Mouse (Mus musculus) kidney, postnatal 0 days (tissue): ENCODE data around the gene Cant1. TPM values are rescaled to one million over a fixed set of nuclear protein-coding genes. Genes with fewer than 3 reads are reported as not detected.

ENCODE experiments used
- ATAC-seq: fragments of 200-750 bp; cut with Nextera tagmentation; replicated peaks from 2 replicates; pipeline ENCODE4 v1.8.0; 2017; ENCODE audit warnings: low read depth, moderate number of reproducible peaks, moderate TSS enrichment, moderate library complexity; ENCODE audit not compliant: low FRiP score
- DNase-seq: peaks from one replicate; pipeline ENCODE4 v3.0.0-alpha.2; 2016; ENCODE audit warnings: low spot score
- H3K27ac ChIP-seq: fragments of 300-500 bp; sonication (generic); 2 replicates; pipeline ENCODE4 v1.5.1; 2014; ENCODE audit warnings: mild to moderate bottlenecking
- H3K27me3 ChIP-seq: fragments of 300-500 bp; sonication (generic); 2 replicates; pipeline ENCODE4 v1.6.1; 2014; ENCODE audit warnings: low read length, mixed read lengths; ENCODE audit not compliant: insufficient read depth
- H3K36me3 ChIP-seq: fragments of 300-500 bp; sonication (generic); 2 replicates; pipeline ENCODE4 v1.6.1; 2014; ENCODE audit warnings: low read length, mixed read lengths; ENCODE audit not compliant: insufficient read depth
- H3K4me1 ChIP-seq: fragments of 300-500 bp; sonication (generic); replicated peaks from 2 replicates; pipeline ENCODE4 v1.6.1; 2014; ENCODE audit warnings: antibody characterized with exemption, low read length, mixed read lengths; ENCODE audit not compliant: insufficient read depth
- H3K4me2 ChIP-seq: fragments of 300-500 bp; sonication (generic); 2 replicates; pipeline ENCODE4 v1.6.1; 2014; ENCODE audit warnings: mild to moderate bottlenecking, low read length, moderate library complexity, mixed read lengths
- H3K4me3 ChIP-seq: fragments of 300-500 bp; sonication (generic); replicated peaks from 2 replicates; pipeline ENCODE4 v1.5.1; 2014; ENCODE audit warnings: low read depth, low read length
- H3K9ac ChIP-seq: fragments of 300-500 bp; sonication (generic); 2 replicates; pipeline ENCODE4 v1.6.1; 2014; ENCODE audit warnings: low read depth, low read length
- H3K9me3 ChIP-seq: fragments of 300-500 bp; sonication (generic); replicated peaks from 2 replicates; pipeline ENCODE4 v1.6.1; 2016; ENCODE audit warnings: low read length, inconsistent platforms, mixed read lengths
- CTCF ChIP-seq: IDR thresholded peaks from 2 replicates; pipeline ENCODE4 v1.5.1; 2016; ENCODE audit warnings: antibody characterized with exemption, low read depth, mild to moderate bottlenecking, moderate library complexity
- WGBS: fragments of 180-500 bp; shearing (Covaris S2); extraction: QIAGEN DNeasy Blood & Tissue Kit; methylation state at CpG from one replicate; pipeline ENCODE4 v1.1.7; 2014; 5-methylcytosine and 5-hydroxymethylcytosine counted together
- polyA plus RNA-seq: library from polyadenylated mRNA; unstranded; fragments of >200 nt; fragmentation: Nextera tagmentation; extraction: Ambion mirVana; gene quantifications from 2 replicates; pipeline ENCODE4 v1.2.1, GENCODE M21; 2015

Gene Cant1
- polyA plus RNA-seq, 1 experiment from 2014 or later: 25.7 TPM

- H3K9me3 ChIP-seq: no peaks in the 10 kb centered on the region
- no peak overlapping the region for H3K27ac ChIP-seq
- ATAC-seq: no peak
- no peak overlapping the region for H3K9ac ChIP-seq
- H3K4me2 ChIP-seq: no peak overlapping the region
- no peak for TF ChIP-seq CTCF
- 61% methylated on average over 7 of the region's 7 CpGs for WGBS
- no peaks in the 10 kb centered on the region for H3K36me3 ChIP-seq
- no peaks in the 10 kb centered on the region; the same call in 1 of the 2 replicates for H3K4me1 ChIP-seq
- H3K27me3 ChIP-seq: no peaks in the 10 kb centered on the region
- no peak for DNase-seq
- H3K4me3 ChIP-seq: no peak overlapping the region
Observed at GRCm38 (mm10) chr11:118372641-118373040, 46.2 kb downstream of the Cant1 start.

- Histone ChIP-seq H3K4me2 (no peak overlapping the region), H3K27me3 (no peaks in the 10 kb centered on the region), H3K4me3 (no peak overlapping the region), H3K9me3 (no peaks in the 10 kb centered on the region), H3K9ac (no peak overlapping the region), H3K36me3 (no peaks in the 10 kb centered on the region), H3K4me1 (no peaks in the 10 kb centered on the region; the same call in 1 of the 2 replicates), H3K27ac (no peak overlapping the region)
- DNase-seq (no peak), ATAC-seq (no peak)
- no peak for TF ChIP-seq CTCF
- 79% methylated on average over 7 of the region's 7 CpGs for WGBS
Observed at GRCm38 (mm10) chr11:118371876-118372275, 47.0 kb downstream of the Cant1 start.

DNA sequence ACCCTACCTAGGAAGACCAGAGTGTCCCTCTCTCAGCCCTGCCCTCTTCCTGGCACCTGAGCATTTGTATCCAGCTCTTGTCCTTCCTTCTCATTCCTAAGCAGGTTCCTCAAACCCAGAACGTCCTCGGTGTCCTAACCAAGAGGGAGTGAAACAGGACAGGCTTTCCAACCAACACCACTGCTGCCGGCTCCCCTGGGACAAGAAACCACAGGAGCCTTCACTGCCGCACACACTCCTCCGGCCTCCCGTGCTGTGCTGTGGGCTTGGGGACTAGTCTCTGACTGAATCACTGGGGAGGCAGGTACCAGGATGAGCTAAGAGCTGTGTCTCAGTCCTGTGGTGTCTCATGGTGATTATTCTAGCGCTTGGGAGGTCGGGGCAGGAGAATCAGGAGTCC, 49.2 kb downstream of the Cant1 start:
- no peak for DNase-seq
- Histone ChIP-seq H3K9me3 (no peaks in the 10 kb centered on the region), H3K4me1 (no peaks in the 10 kb centered on the region), H3K27me3 (no peaks in the 10 kb centered on the region), H3K36me3 (no peaks in the 10 kb centered on the region), H3K27ac (no peak overlapping the region), H3K9ac (no peak overlapping the region), H3K4me2 (no peak overlapping the region), H3K4me3 (no peak overlapping the region)
- no peak for TF ChIP-seq CTCF
- ATAC-seq: no peak
- WGBS: 72% methylated on average over 8 of the region's 8 CpGs

DNA sequence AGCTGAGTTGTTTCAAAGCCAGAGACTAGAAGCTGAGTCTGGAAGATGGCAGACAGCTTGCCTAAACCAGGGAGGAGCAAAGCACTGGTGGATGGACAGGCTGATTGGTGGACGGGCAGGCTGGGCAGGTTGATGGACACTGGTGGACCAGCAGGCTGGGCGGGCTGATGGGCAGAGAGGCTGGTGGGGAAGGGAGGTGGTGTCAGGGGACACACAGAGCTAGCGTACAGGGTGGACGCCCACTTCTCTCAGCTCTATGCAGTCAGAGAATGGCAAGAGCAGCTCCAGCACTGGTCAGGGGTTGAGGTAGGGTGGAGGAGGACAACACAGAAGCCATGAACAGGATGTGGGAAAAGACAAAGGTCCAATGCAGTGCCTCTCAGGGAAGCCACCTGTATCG, 49.6 kb downstream of the Cant1 start:
- no peaks in the 10 kb centered on the region for H3K4me1 ChIP-seq
- ATAC-seq (no peak), DNase-seq (no peak)
- no peak overlapping the region for H3K27ac ChIP-seq
- no peak for TF ChIP-seq CTCF
- 91% methylated on average over 5 of the region's 5 CpGs for WGBS
- no peaks in the 10 kb centered on the region for H3K9me3 ChIP-seq
- H3K4me3 ChIP-seq: no peak overlapping the region
- H3K4me2 ChIP-seq: no peak overlapping the region
- no peak overlapping the region for H3K9ac ChIP-seq
- no peaks in the 10 kb centered on the region for H3K36me3 ChIP-seq
- H3K27me3 ChIP-seq: no peaks in the 10 kb centered on the region

DNA sequence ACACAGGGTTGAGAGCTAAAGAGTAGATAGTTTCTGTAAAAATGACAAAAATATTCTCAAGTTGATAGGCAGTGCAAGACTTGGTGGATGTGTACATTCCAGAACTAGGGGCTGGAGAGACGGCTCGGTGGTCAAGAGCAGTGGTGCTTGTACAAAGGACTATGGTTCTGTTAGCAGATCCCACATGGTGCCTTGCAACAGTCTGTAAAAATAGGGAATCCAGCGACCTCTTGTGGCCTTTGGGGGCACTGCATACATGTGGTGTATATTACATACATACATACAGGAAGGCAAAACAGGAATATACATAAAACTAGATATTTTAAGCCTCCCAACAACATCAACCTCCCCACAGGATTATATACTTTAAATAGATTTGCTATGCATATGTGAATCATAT, 50.6 kb downstream of the Cant1 start:
- H3K27ac ChIP-seq: no peak overlapping the region
- H3K27me3 ChIP-seq: no peaks in the 10 kb centered on the region
- no peak overlapping the region for H3K4me3 ChIP-seq
- no peaks in the 10 kb centered on the region for H3K9me3 ChIP-seq
- H3K4me2 ChIP-seq: no peak overlapping the region
- 65% methylated on average over 3 of the region's 3 CpGs for WGBS
- DNase-seq (peak; percentile 19), ATAC-seq (no peak)
- H3K4me1 ChIP-seq: peaks cover 8% of the 10 kb centered on the region
- peak; percentile 63 for TF ChIP-seq CTCF
- H3K36me3 ChIP-seq: no peaks in the 10 kb centered on the region
- H3K9ac ChIP-seq: no peak overlapping the region

DNA sequence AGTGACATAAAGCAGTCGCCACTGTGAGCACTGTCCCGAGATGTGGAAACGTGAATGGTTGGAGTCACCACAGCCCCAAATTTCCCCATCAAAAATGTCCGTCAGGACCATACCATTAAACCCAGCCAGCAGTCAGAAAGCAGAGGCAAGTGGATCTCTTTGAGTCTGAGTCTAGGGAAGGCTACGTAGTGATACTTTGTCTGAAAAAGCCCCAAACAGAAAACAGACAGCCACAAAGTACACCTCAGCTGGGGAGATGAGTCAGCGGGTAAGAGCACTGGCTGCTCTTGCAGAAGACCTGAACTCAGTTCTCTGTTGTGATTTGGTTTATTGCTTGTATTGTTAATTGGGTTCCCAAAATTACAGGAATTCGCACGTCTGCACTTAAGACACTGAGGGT, 52.3 kb downstream of the Cant1 start:
- Histone ChIP-seq H3K36me3 (no peaks in the 10 kb centered on the region), H3K27ac (no peak overlapping the region), H3K9me3 (no peaks in the 10 kb centered on the region), H3K4me1 (peaks cover 20% of the 10 kb centered on the region), H3K4me3 (no peak overlapping the region), H3K9ac (no peak overlapping the region), H3K4me2 (no peak overlapping the region), H3K27me3 (no peaks in the 10 kb centered on the region)
- 77% methylated on average over 8 of the region's 8 CpGs for WGBS
- ATAC-seq (no peak), DNase-seq (no peak)
- TF ChIP-seq CTCF: no peak

- no peaks in the 10 kb centered on the region for H3K9me3 ChIP-seq
- H3K4me1 ChIP-seq: peaks cover 20% of the 10 kb centered on the region
- 59% methylated on average over 3 of the region's 3 CpGs for WGBS
- H3K9ac ChIP-seq: no peak overlapping the region
- no peaks in the 10 kb centered on the region for H3K36me3 ChIP-seq
- TF ChIP-seq CTCF: no peak
- ATAC-seq (no peak), DNase-seq (no peak)
- H3K27me3 ChIP-seq: no peaks in the 10 kb centered on the region
- no peak overlapping the region for H3K4me2 ChIP-seq
- no peak overlapping the region for H3K27ac ChIP-seq
- no peak overlapping the region for H3K4me3 ChIP-seq
Observed at GRCm38 (mm10) chr11:118366108-118366507, 52.8 kb downstream of the Cant1 start.
